Mouse (Mus musculus) liver, embryonic 13.5 days (tissue): ENCODE measurements around the gene Slc41a2. TPM values are rescaled to one million over a fixed set of nuclear protein-coding genes. Genes with fewer than 3 reads are reported as not detected.

Experiments
- ATAC-seq: fragments of 200-750 bp; cut with Nextera tagmentation; 2 replicates; pipeline ENCODE4 v1.8.0; 2017; ENCODE audit warnings: low read depth, mild to moderate bottlenecking, moderate number of reproducible peaks, moderate library complexity
- DNase-seq: peaks from one replicate; pipeline ENCODE4 v3.0.0; 2022
- H3K27ac ChIP-seq: fragments of 300-500 bp; sonication (generic); 2 replicates; pipeline ENCODE4 v1.5.1; 2015; ENCODE audit warnings: moderate library complexity, mild to moderate bottlenecking, inconsistent platforms
- H3K27me3 ChIP-seq: fragments of 300-500 bp; sonication (generic); 2 replicates; pipeline ENCODE4 v1.6.1; 2015; ENCODE audit warnings: mild to moderate bottlenecking, inconsistent platforms
- H3K36me3 ChIP-seq: fragments of 300-500 bp; sonication (generic); 2 replicates; pipeline ENCODE4 v1.6.1; 2015; ENCODE audit warnings: mild to moderate bottlenecking, inconsistent platforms
- H3K4me1 ChIP-seq: fragments of 300-500 bp; sonication (generic); replicated peaks from 2 replicates; pipeline ENCODE4 v1.6.1; 2015; ENCODE audit warnings: inconsistent platforms
- H3K4me2 ChIP-seq: fragments of 300-500 bp; sonication (generic); 2 replicates; pipeline ENCODE4 v1.6.1; 2015; ENCODE audit warnings: inconsistent platforms, mild to moderate bottlenecking, moderate library complexity
- H3K4me3 ChIP-seq: fragments of 300-500 bp; sonication (generic); replicated peaks from 2 replicates; pipeline ENCODE4 v1.5.1; 2015; ENCODE audit warnings: mild to moderate bottlenecking, inconsistent platforms
- H3K9ac ChIP-seq: fragments of 300-500 bp; sonication (generic); 2 replicates; pipeline ENCODE4 v1.6.1; 2015; ENCODE audit warnings: mild to moderate bottlenecking, inconsistent platforms
- H3K9me3 ChIP-seq: fragments of 300-500 bp; sonication (generic); replicated peaks from 2 replicates; pipeline ENCODE4 v1.6.1; 2016; ENCODE audit warnings: inconsistent platforms
- WGBS: fragments of 180-500 bp; shearing (Covaris S2); methylation state at CpG from one replicate; pipeline ENCODE4 v1.1.7; 2015; ENCODE audit not compliant: insufficient replicate concordance; 5-methylcytosine and 5-hydroxymethylcytosine counted together
- polyA plus RNA-seq: library from polyadenylated mRNA; unstranded; fragments of >200 nt; fragmentation: Nextera tagmentation; extraction: Ambion mirVana; gene quantifications from 2 replicates; pipeline ENCODE4 v1.2.1, GENCODE M21; 2015

Slc41a2 gene
- polyA plus RNA-seq, 1 experiment from 2014 or later: 0.17 TPM

- Histone ChIP-seq H3K9ac (no peak overlapping the region), H3K9me3 (no peaks in the 10 kb centered on the region), H3K27me3 (no peaks in the 10 kb centered on the region), H3K4me3 (no peak overlapping the region), H3K27ac (no peak overlapping the region), H3K4me2 (no peak overlapping the region), H3K4me1 (peaks cover 14% of the 10 kb centered on the region), H3K36me3 (no peaks in the 10 kb centered on the region)
- WGBS: 55% methylated on average over 3 of the region's 3 CpGs
- no peak for ATAC-seq
- no peak for DNase-seq
Measured at GRCm38 (mm10) chr10:83301054-83301453, 36.6 kb downstream of the Slc41a2 start.

DNA sequence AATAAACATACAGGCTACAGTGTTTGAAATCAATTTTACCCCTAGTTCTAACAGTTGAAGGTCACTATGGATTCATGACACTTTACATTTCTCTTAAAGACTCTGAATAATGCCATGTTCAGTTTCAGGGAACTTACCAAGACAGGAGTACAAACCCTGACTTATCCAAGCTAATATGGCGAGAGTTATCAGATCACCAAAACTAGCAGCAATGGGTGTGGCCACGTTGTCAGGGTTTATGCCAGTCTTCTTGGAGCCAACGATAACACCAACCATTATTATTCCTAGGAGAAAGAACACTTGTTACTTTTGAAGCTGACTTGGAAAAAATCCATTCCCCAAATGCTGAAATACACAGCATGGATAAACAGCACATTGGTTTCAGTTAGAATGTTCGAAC lies 40.7 kb downstream of the Slc41a2 start:
- H3K9ac ChIP-seq: no peak overlapping the region
- no peak overlapping the region for H3K27ac ChIP-seq
- WGBS: 31% methylated on average over 4 of the region's 4 CpGs
- no peaks in the 10 kb centered on the region for H3K36me3 ChIP-seq
- H3K9me3 ChIP-seq: no peaks in the 10 kb centered on the region
- ATAC-seq: peak; percentile 74
- H3K4me2 ChIP-seq: no peak overlapping the region
- no peaks in the 10 kb centered on the region for H3K27me3 ChIP-seq
- DNase-seq: no peak
- peaks cover 14% of the 10 kb centered on the region for H3K4me1 ChIP-seq
- no peak overlapping the region for H3K4me3 ChIP-seq

- Histone ChIP-seq H3K36me3 (no peaks in the 10 kb centered on the region), H3K9me3 (no peaks in the 10 kb centered on the region), H3K9ac (no peak overlapping the region), H3K4me3 (no peak overlapping the region), H3K27ac (no peak overlapping the region), H3K4me1 (peaks cover 8% of the 10 kb centered on the region), H3K4me2 (no peak overlapping the region), H3K27me3 (no peaks in the 10 kb centered on the region)
- no peak for DNase-seq
- WGBS: 54% methylated on average over 9 of the region's 9 CpGs
- no peak for ATAC-seq
Measured at GRCm38 (mm10) chr10:83294746-83295145, 42.9 kb downstream of the Slc41a2 start.

- Histone ChIP-seq H3K4me1 (peaks cover 8% of the 10 kb centered on the region), H3K9ac (no peak overlapping the region), H3K27me3 (no peaks in the 10 kb centered on the region), H3K36me3 (no peaks in the 10 kb centered on the region), H3K4me3 (no peak overlapping the region), H3K4me2 (no peak overlapping the region), H3K27ac (no peak overlapping the region), H3K9me3 (no peaks in the 10 kb centered on the region)
- ATAC-seq (no peak), DNase-seq (no peak)
- 83% methylated on average over 9 of the region's 9 CpGs for WGBS
Measured at GRCm38 (mm10) chr10:83293352-83293751, 44.3 kb downstream of the Slc41a2 start.

- no peak overlapping the region for H3K4me2 ChIP-seq
- no peaks in the 10 kb centered on the region for H3K36me3 ChIP-seq
- H3K9ac ChIP-seq: no peak overlapping the region
- H3K4me1 ChIP-seq: peaks cover 3% of the 10 kb centered on the region
- ATAC-seq (no peak), DNase-seq (no peak)
- H3K4me3 ChIP-seq: no peak overlapping the region
- H3K27ac ChIP-seq: no peak overlapping the region
- no peaks in the 10 kb centered on the region for H3K9me3 ChIP-seq
- WGBS: 71% methylated on average over 11 of the region's 11 CpGs
- 0 out of 2 replicates have a peak, but pooled peaks cover 3% of the 10 kb centered on the region for H3K27me3 ChIP-seq
Measured at GRCm38 (mm10) chr10:83291731-83292130, 46.0 kb downstream of the Slc41a2 start.

- ATAC-seq (no peak), DNase-seq (no peak)
- H3K4me2 ChIP-seq: no peak overlapping the region
- 0 out of 2 replicates have a peak, but pooled peaks cover 3% of the 10 kb centered on the region for H3K27me3 ChIP-seq
- H3K27ac ChIP-seq: no peak overlapping the region
- no peaks in the 10 kb centered on the region for H3K36me3 ChIP-seq
- no peak overlapping the region for H3K9ac ChIP-seq
- 60% methylated on average over 6 of the region's 6 CpGs for WGBS
- no peak overlapping the region for H3K4me3 ChIP-seq
- H3K4me1 ChIP-seq: no peaks in the 10 kb centered on the region
- no peaks in the 10 kb centered on the region for H3K9me3 ChIP-seq
Measured at GRCm38 (mm10) chr10:83287828-83288227, 49.9 kb downstream of the Slc41a2 start.

DNA sequence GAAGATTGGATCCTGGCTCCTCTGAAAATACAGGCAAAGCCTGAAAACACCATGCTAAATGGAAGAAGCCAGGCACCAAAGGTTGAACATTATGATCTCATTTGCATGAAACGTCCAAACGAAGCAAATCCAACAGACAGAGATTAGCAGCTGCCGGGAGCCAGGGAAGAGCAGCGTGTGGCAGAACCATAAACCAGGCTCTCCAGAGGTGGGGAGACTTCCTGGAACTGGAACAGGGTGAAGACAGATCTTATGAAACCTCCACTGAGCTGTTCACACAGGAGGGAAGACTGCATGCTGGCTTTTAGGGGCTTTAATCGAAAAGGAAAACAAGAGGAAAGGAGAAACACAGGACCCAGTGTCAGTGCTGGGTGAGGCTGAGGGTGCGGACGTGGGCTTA lies 51.3 kb downstream of the Slc41a2 start:
- H3K4me2 ChIP-seq: no peak overlapping the region
- no peaks in the 10 kb centered on the region for H3K9me3 ChIP-seq
- H3K27ac ChIP-seq: no peak overlapping the region
- no peak overlapping the region for H3K9ac ChIP-seq
- no peaks in the 10 kb centered on the region for H3K36me3 ChIP-seq
- 50% methylated on average over 7 of the region's 7 CpGs for WGBS
- no peak overlapping the region for H3K4me3 ChIP-seq
- ATAC-seq: no peak
- H3K4me1 ChIP-seq: no peaks in the 10 kb centered on the region
- 0 out of 2 replicates have a peak, but pooled peaks cover 3% of the 10 kb centered on the region for H3K27me3 ChIP-seq
- no peak for DNase-seq

GRCm38 (mm10) chr10:83285724-83286256 lies 51.9 kb downstream of the Slc41a2 start:
- WGBS: 69% methylated on average over 7 of the region's 7 CpGs
- DNase-seq: no peak
- Histone ChIP-seq H3K4me3 (no peak overlapping the region), H3K27me3 (0 out of 2 replicates have a peak, but pooled peaks cover 3% of the 10 kb centered on the region), H3K9me3 (no peaks in the 10 kb centered on the region), H3K36me3 (no peaks in the 10 kb centered on the region), H3K4me2 (no peak overlapping the region), H3K27ac (no peak overlapping the region), H3K9ac (no peak overlapping the region), H3K4me1 (no peaks in the 10 kb centered on the region)
- no peak for ATAC-seq

- Histone ChIP-seq H3K27ac (no peak overlapping the region), H3K36me3 (no peaks in the 10 kb centered on the region), H3K4me3 (no peak overlapping the region), H3K9ac (no peak overlapping the region), H3K4me2 (no peak overlapping the region), H3K27me3 (0 out of 2 replicates have a peak, but pooled peaks cover 3% of the 10 kb centered on the region), H3K9me3 (no peaks in the 10 kb centered on the region), H3K4me1 (no peaks in the 10 kb centered on the region)
- no peak for DNase-seq
- 67% methylated on average over 4 of the region's 4 CpGs for WGBS
- no peak for ATAC-seq
Measured at GRCm38 (mm10) chr10:83284916-83285315, 52.8 kb downstream of the Slc41a2 start.

DNA sequence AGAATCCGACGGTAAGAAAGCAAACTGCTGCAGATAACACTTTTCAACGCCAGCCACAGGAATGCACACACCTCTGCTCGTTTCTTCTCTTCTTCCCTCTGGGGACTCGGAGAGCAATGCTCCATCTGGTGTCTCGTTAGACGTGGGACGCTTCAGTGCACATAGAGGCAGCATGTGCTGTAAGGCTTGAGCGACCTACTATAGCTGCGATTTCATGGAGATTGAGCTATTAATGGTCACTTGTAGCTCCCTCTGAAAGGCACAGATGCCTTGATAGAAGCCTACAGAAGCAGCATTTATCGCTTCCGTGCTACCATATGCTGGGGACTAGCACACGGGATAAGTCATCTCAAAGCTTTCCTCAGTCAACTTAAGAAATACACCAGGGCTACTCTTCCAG lies 71.0 kb downstream of the Slc41a2 start:
- Histone ChIP-seq H3K4me1 (no peaks in the 10 kb centered on the region), H3K4me3 (no peak overlapping the region), H3K27me3 (no peaks in the 10 kb centered on the region), H3K36me3 (no peaks in the 10 kb centered on the region), H3K27ac (no peak overlapping the region), H3K9ac (no peak overlapping the region), H3K9me3 (no peaks in the 10 kb centered on the region), H3K4me2 (no peak overlapping the region)
- WGBS: 65% methylated on average over 13 of the region's 13 CpGs
- DNase-seq (no peak), ATAC-seq (no peak)

DNA sequence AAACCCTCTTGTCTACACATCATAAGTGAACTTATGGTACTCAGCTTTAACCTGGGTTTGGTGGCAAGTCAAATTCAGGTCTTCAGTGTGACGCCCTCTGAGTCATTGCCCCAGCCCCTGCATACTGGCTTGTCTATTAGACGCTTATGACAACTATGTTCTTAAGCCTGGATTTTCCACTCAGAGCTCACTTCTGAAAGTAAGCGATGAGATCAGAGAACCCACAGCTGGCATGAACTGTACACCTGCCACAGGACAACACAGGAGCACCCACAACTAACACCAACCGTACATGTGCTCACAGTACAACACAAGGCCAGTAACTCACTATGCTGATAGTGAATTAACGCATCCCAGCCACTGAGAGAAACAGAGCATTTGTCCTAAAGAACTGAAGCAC lies 71.4 kb downstream of the Slc41a2 start:
- H3K27me3 ChIP-seq: no peaks in the 10 kb centered on the region
- H3K4me2 ChIP-seq: no peak overlapping the region
- no peaks in the 10 kb centered on the region for H3K36me3 ChIP-seq
- H3K4me1 ChIP-seq: no peaks in the 10 kb centered on the region
- no peak overlapping the region for H3K27ac ChIP-seq
- ATAC-seq: no peak
- H3K4me3 ChIP-seq: no peak overlapping the region
- no peak overlapping the region for H3K9ac ChIP-seq
- 73% methylated on average over 5 of the region's 5 CpGs for WGBS
- no peaks in the 10 kb centered on the region for H3K9me3 ChIP-seq
- DNase-seq: no peak

DNA sequence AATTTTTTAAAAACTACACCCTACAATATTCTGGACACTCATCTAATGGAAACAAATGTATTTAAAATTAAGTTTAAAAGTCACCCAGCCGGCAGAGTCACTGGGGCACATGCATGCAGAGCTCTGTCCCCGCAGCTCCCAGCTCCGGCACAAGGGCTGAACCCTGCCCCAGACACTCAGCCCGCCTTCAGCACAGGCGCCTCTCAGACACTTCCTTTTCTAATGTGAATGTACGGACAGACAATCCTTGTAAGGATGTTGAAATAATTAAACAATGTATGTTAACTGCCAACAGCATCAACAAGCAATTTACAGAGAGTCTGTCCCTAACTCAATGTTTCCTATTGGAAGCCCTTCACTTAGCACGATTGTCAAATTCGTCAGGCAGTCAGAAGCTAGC lies 73.0 kb downstream of the Slc41a2 start:
- Histone ChIP-seq H3K36me3 (no peaks in the 10 kb centered on the region), H3K4me1 (no peaks in the 10 kb centered on the region), H3K27ac (no peak overlapping the region), H3K4me3 (no peak overlapping the region), H3K4me2 (no peak overlapping the region), H3K9me3 (no peaks in the 10 kb centered on the region), H3K9ac (no peak overlapping the region), H3K27me3 (no peaks in the 10 kb centered on the region)
- ATAC-seq (no peak), DNase-seq (no peak)
- WGBS: 45% methylated on average over 8 of the region's 8 CpGs
